Mouse (Mus musculus): ENCODE results near the gene Naaladl2.

Naaladl2 gene

GRCm38 (mm10) chr3:24670500-24670899 is 473.6 kb downstream of the Naaladl2 start:
- no peak for DNase-seq (ENCODE audit: low spot score)

- DNase-seq (ENCODE audit: low spot score): no peak
Observed at GRCm38 (mm10) chr3:24668052-24668916, 475.8 kb downstream of the Naaladl2 start.

GRCm38 (mm10) chr3:24665408-24665807 is 478.7 kb downstream of the Naaladl2 start:
- no peak for DNase-seq (ENCODE audit: low spot score)

GRCm38 (mm10) chr3:24663749-24664148 is 480.3 kb downstream of the Naaladl2 start:
- DNase-seq (ENCODE audit: low spot score): no peak

- DNase-seq (ENCODE audit: low spot score): no peak
Observed at GRCm38 (mm10) chr3:24630032-24630431, 514.0 kb downstream of the Naaladl2 start.

- DNase-seq (ENCODE audit: low spot score): no peak
Observed at GRCm38 (mm10) chr3:24605485-24605884, 538.6 kb downstream of the Naaladl2 start.

- DNase-seq (ENCODE audit: low spot score): no peak
Observed at GRCm38 (mm10) chr3:24604791-24605320, 539.2 kb downstream of the Naaladl2 start.

- peak; percentile 12 for DNase-seq (ENCODE audit: low spot score)
Observed at GRCm38 (mm10) chr3:24595447-24595846, 548.6 kb downstream of the Naaladl2 start.

- no peak for DNase-seq (ENCODE audit: low spot score)
Observed at GRCm38 (mm10) chr3:24556617-24557016, 587.4 kb downstream of the Naaladl2 start.

- no peak for DNase-seq (ENCODE audit: low spot score)
Observed at GRCm38 (mm10) chr3:24553701-24554100, 590.4 kb downstream of the Naaladl2 start.

GRCm38 (mm10) chr3:24552631-24553030 is 591.4 kb downstream of the Naaladl2 start:
- DNase-seq (ENCODE audit: low spot score): no peak

GRCm38 (mm10) chr3:24533775-24534458 is 610.1 kb downstream of the Naaladl2 start:
- no peak for DNase-seq (ENCODE audit: low spot score)

GRCm38 (mm10) chr3:24514918-24515317 is 629.1 kb downstream of the Naaladl2 start:
- peak; percentile 1 for DNase-seq (ENCODE audit: low spot score)

GRCm38 (mm10) chr3:24486456-24487112 is 657.5 kb downstream of the Naaladl2 start:
- DNase-seq (ENCODE audit: low spot score): peak; percentile 4

- peak; percentile 7 for DNase-seq (ENCODE audit: low spot score)
Observed at GRCm38 (mm10) chr3:24463941-24464340, 680.1 kb downstream of the Naaladl2 start.

GRCm38 (mm10) chr3:24440621-24441020 is 703.4 kb downstream of the Naaladl2 start:
- peak; percentile 6 for DNase-seq (ENCODE audit: low spot score)

GRCm38 (mm10) chr3:24432761-24433160 is 711.3 kb downstream of the Naaladl2 start:
- no peak for DNase-seq (ENCODE audit: low spot score)

- no peak for DNase-seq (ENCODE audit: low spot score)
Observed at GRCm38 (mm10) chr3:24391737-24392136, 752.3 kb downstream of the Naaladl2 start.

GRCm38 (mm10) chr3:24391311-24391710 is 752.8 kb downstream of the Naaladl2 start:
- DNase-seq (ENCODE audit: low spot score): no peak

GRCm38 (mm10) chr3:24355010-24355409 is 789.1 kb downstream of the Naaladl2 start:
- DNase-seq (ENCODE audit: low spot score): no peak

GRCm38 (mm10) chr3:24321489-24322405 is 822.3 kb downstream of the Naaladl2 start:
- no peak for DNase-seq (ENCODE audit: low spot score)

All from left cerebral cortex, adult 11 months (tissue).